Mouse (Mus musculus) gastrocnemius, adult 8-10 months (tissue): ENCODE data around the gene Myog. TPM values are rescaled to one million over a fixed set of nuclear protein-coding genes. Genes with fewer than 3 reads are reported as not detected.

ENCODE experiments used
- DNase-seq, 2 experiments: peaks; one replicate each; pipeline ENCODE4 v3.0.0; 2022; ENCODE audit warnings: low spot score in 2 of 2
- total RNA-seq, 4 experiments: library from RNA; stranded (reverse); gene quantifications; 2 replicates each; pipeline ENCODE4 v1.2.4; 2022

Myog gene
- total RNA-seq, 4 experiments from 2014 or later, result 7.6 to 16.5 (median 15.4) TPM

GRCm38 (mm10) chr1:134320691-134321301 is 31.0 kb downstream of the Myog start:
- DNase-seq, result no peak

- DNase-seq, result peak; percentile 34 to 36
Measured at GRCm38 (mm10) chr1:134322591-134322990, 32.8 kb downstream of the Myog start.

- DNase-seq, result no peak
Measured at GRCm38 (mm10) chr1:134326841-134327346, 37.1 kb downstream of the Myog start.

GRCm38 (mm10) chr1:134331879-134332635 is 42.3 kb downstream of the Myog start:
- DNase-seq, result peak; percentile 66 to 67

GRCm38 (mm10) chr1:134332770-134333271 is 43.0 kb downstream of the Myog start, which contains the start of gene Ppfia4:
Gene Ppfia4, minus strand, starts transcription at chr1:134332928.
- DNase-seq, result peak; percentile 18 to 55

- no peak for DNase-seq
Measured at GRCm38 (mm10) chr1:134333371-134334110, 43.8 kb downstream of the Myog start.

GRCm38 (mm10) chr1:134334111-134334827 is 44.5 kb downstream of the Myog start:
- DNase-seq, result peak in 1 of 2 experiments; percentile 1

- DNase-seq, result peak in 1 of 2 experiments; percentile 6
Measured at GRCm38 (mm10) chr1:134335211-134335923, 45.6 kb downstream of the Myog start.

GRCm38 (mm10) chr1:134335924-134336810 is 46.4 kb downstream of the Myog start:
- peak in 1 of 2 experiments; percentile 3 for DNase-seq

GRCm38 (mm10) chr1:134336958-134337710 is 47.3 kb downstream of the Myog start:
- DNase-seq, result peak in 1 of 2 experiments; percentile 2

- DNase-seq, result peak in 1 of 2 experiments; percentile 2
Measured at GRCm38 (mm10) chr1:134339162-134339561, 49.4 kb downstream of the Myog start.

- DNase-seq, result no peak
Measured at GRCm38 (mm10) chr1:134339757-134340619, 50.2 kb downstream of the Myog start.

- no peak for DNase-seq
Measured at GRCm38 (mm10) chr1:134341641-134342277, 52.0 kb downstream of the Myog start.
